Mouse (Mus musculus) thymus, adult 2 months (tissue): ENCODE measurements around the gene Sorbs1. TPM values are rescaled to one million over a fixed set of nuclear protein-coding genes. Genes with fewer than 3 reads are reported as not detected.

Source experiments
- DNase-seq: peaks from one replicate; pipeline ENCODE4 v3.0.0; 2021
- H3K27ac ChIP-seq: fragments of 200-500 bp; 2 replicates; pipeline ENCODE4 v1.5.1; 2012; ENCODE audit warnings: low read length, control low read depth; ENCODE audit not compliant: control insufficient read depth, insufficient read depth
- H3K27me3 ChIP-seq: fragments of 200-500 bp; 2 replicates; pipeline ENCODE4 v1.6.1; 2012; ENCODE audit warnings: mild to moderate bottlenecking, low read length, moderate library complexity, mixed read lengths; ENCODE audit not compliant: control insufficient read depth, insufficient read depth
- H3K36me3 ChIP-seq: fragments of 200-500 bp; 2 replicates; pipeline ENCODE4 v1.6.1; 2012; ENCODE audit warnings: mild to moderate bottlenecking, low read length, moderate library complexity; ENCODE audit not compliant: control insufficient read depth, insufficient read depth
- H3K4me1 ChIP-seq: fragments of 200-500 bp; replicated peaks from 2 replicates; pipeline ENCODE4 v1.6.1; 2012; ENCODE audit warnings: low read length; ENCODE audit not compliant: control insufficient read depth, insufficient read depth
- H3K4me3 ChIP-seq: fragments of 200-500 bp; 2 replicates; pipeline ENCODE4 v1.5.1; 2012; ENCODE audit warnings: mild to moderate bottlenecking, low read length, control low read depth, moderate library complexity; ENCODE audit not compliant: control insufficient read depth, insufficient read depth
- CTCF ChIP-seq: fragments of 200-500 bp; IDR thresholded peaks from 2 replicates; pipeline ENCODE4 v1.5.1; 2012; ENCODE audit warnings: mild to moderate bottlenecking, control low read depth, low read length, moderate library complexity, borderline replicate concordance; ENCODE audit not compliant: control insufficient read depth, poor library complexity, insufficient read depth; ENCODE audit errors: extremely low read depth
- POLR2A ChIP-seq: fragments of 200-500 bp; IDR thresholded peaks from 2 replicates; pipeline ENCODE4 v1.6.1; 2012; ENCODE audit warnings: mild to moderate bottlenecking, low read length, control low read depth, moderate library complexity; ENCODE audit not compliant: control insufficient read depth, poor library complexity, insufficient read depth; ENCODE audit errors: extremely low read depth
- WGBS: fragments of 180-500 bp; shearing (Covaris S2); methylation state at CpG from one replicate; pipeline ENCODE4 v1.1.7; 2018; 5-methylcytosine and 5-hydroxymethylcytosine counted together
- polyA plus RNA-seq: library from polyadenylated mRNA; depleted of rRNA; stranded (reverse); fragments of >200 nt; gene quantifications from 2 replicates; pipeline ENCODE4 v1.2.3, GENCODE M21; 2012

Sorbs1 gene
- polyA plus RNA-seq, 1 experiment, result 14.0 TPM

GRCm38 (mm10) chr19:40421037-40421436 is 92.5 kb downstream of the Sorbs1 start:
- no peak for DNase-seq
- 84% methylated on average over 7 of the region's 7 CpGs for WGBS
- no peak overlapping the region for H3K27ac ChIP-seq
- no peaks in the 10 kb centered on the region for H3K27me3 ChIP-seq
- no peaks in the 10 kb centered on the region for H3K36me3 ChIP-seq
- H3K4me1 ChIP-seq, result no peaks in the 10 kb centered on the region
- no peak overlapping the region for H3K4me3 ChIP-seq
- TF ChIP-seq CTCF (no peak), POLR2A (no peak)

- TF ChIP-seq POLR2A (no peak), CTCF (no peak)
- 96% methylated on average over 7 of the region's 7 CpGs for WGBS
- no peaks in the 10 kb centered on the region for H3K36me3 ChIP-seq
- DNase-seq, result no peak
- H3K4me1 ChIP-seq, result no peaks in the 10 kb centered on the region
- H3K27ac ChIP-seq, result no peak overlapping the region
- no peaks in the 10 kb centered on the region for H3K27me3 ChIP-seq
- H3K4me3 ChIP-seq, result no peak overlapping the region
Measured at GRCm38 (mm10) chr19:40419315-40419714, 94.3 kb downstream of the Sorbs1 start.

- TF ChIP-seq POLR2A, result no peak
- no peak for TF ChIP-seq CTCF
- Histone ChIP-seq H3K4me3 (no peak overlapping the region), H3K36me3 (no peaks in the 10 kb centered on the region), H3K27ac (no peak overlapping the region), H3K4me1 (no peaks in the 10 kb centered on the region), H3K27me3 (no peaks in the 10 kb centered on the region)
- DNase-seq, result no peak
- 94% methylated on average over 8 of the region's 8 CpGs for WGBS
Measured at GRCm38 (mm10) chr19:40417155-40417821, 96.3 kb downstream of the Sorbs1 start.

- TF ChIP-seq CTCF (no peak), POLR2A (no peak)
- Histone ChIP-seq H3K36me3 (no peaks in the 10 kb centered on the region), H3K27me3 (no peaks in the 10 kb centered on the region), H3K4me1 (no peaks in the 10 kb centered on the region), H3K4me3 (no peak overlapping the region), H3K27ac (no peak overlapping the region)
- 76% methylated on average over 1 of the region's 1 CpGs for WGBS
- no peak for DNase-seq
Measured at GRCm38 (mm10) chr19:40415725-40416124, 97.9 kb downstream of the Sorbs1 start.

- TF ChIP-seq CTCF (no peak), POLR2A (no peak)
- no peak for DNase-seq
- WGBS, result 60% methylated on average over 11 of the region's 11 CpGs
- Histone ChIP-seq H3K4me1 (no peaks in the 10 kb centered on the region), H3K36me3 (no peaks in the 10 kb centered on the region), H3K27ac (no peak overlapping the region), H3K27me3 (no peaks in the 10 kb centered on the region), H3K4me3 (no peak overlapping the region)
Measured at GRCm38 (mm10) chr19:40414798-40415475, 98.6 kb downstream of the Sorbs1 start.

- Histone ChIP-seq H3K4me1 (no peaks in the 10 kb centered on the region), H3K27ac (no peak overlapping the region), H3K27me3 (no peaks in the 10 kb centered on the region), H3K4me3 (no peak overlapping the region), H3K36me3 (no peaks in the 10 kb centered on the region)
- no peak for DNase-seq
- 26% methylated on average over 6 of the region's 6 CpGs for WGBS
- TF ChIP-seq CTCF (no peak), POLR2A (no peak)
Measured at GRCm38 (mm10) chr19:40414386-40414785, 99.2 kb downstream of the Sorbs1 start.
